Mouse (Mus musculus) ES-Bruce4 (cell line): ENCODE measurements around the gene Tmco4.

Source experiments
- CTCF ChIP-seq: IDR thresholded peaks from one replicate; pipeline ENCODE4 v1.8.1; 2011; ENCODE audit warnings: low read depth, low read length
- POLR2A ChIP-seq: IDR thresholded peaks from one replicate; pipeline ENCODE4 v1.8.1; 2011; ENCODE audit warnings: low read length; ENCODE audit not compliant: insufficient read depth

GRCm38 (mm10) chr4:138943730-138944129 lies 29.0 kb upstream of the Tmco4 start:
- TF ChIP-seq CTCF (peak; percentile 79), POLR2A (no peak)
